Mouse (Mus musculus) gonadal fat pad, adult 2 months (tissue): ENCODE results near the gene Zfp454. TPM values are rescaled to one million over a fixed set of nuclear protein-coding genes. Genes with fewer than 3 reads are reported as not detected.

Experiments used
- DNase-seq: peaks from one replicate; pipeline ENCODE4 v3.0.0-alpha.2; 2012; ENCODE audit warnings: low read depth
- polyA plus RNA-seq: library from polyadenylated mRNA; depleted of rRNA; stranded (reverse); fragments of >200 nt; gene quantifications from 2 replicates; pipeline ENCODE4 v1.2.3, GENCODE M21; 2012; rRNA removed

Zfp454 gene
- polyA plus RNA-seq, 1 experiment = 1.0 TPM

DNA sequence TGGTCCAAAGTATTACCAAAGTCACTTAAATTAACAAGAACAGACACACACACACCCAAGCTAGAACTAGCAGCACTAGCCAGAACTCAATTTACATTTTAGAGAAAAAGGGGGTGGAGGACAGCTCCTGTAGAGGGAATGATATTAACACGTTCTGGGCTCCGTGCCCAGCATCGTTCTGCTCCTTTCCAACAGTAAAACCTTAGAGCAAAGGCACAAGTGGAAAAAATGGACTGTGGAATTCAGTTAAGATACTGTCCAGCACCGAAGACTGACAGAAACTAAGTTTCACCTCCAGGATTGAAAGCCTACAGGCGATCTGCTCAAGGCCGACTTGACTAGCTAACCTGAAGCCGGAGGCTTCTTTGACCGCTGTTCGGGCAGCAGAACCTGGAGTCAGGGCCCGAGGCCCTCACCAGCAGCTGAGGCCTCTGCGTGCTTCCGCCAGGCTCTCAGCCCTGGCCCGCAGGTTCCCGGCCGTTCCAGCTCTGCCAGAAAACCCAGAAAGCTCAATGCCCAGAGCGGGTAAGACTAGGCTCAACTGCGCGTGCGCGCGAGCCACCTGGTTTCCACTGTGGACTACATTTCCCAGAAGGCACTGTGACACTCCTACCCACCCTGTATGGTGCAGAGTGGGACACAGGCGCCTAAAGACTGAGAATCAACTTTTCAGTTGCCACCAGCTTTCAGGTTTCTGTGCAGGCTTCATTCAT lies 46.3 kb downstream of the Zfp454 start, which contains the start of gene Zfp879:
Gene Zfp879 (minus strand): TSS at position 530 of the 713 bp plus-strand sequence.
- no peak for DNase-seq

- no peak for DNase-seq
Measured at GRCm38 (mm10) chr11:50835727-50836126, 51.7 kb downstream of the Zfp454 start.

GRCm38 (mm10) chr11:50827010-50827953 lies 60.2 kb downstream of the Zfp454 start, which contains the start of gene Zfp354c:
Gene Zfp354c (minus strand): TSS chr11:50827724.
- DNase-seq = no peak

GRCm38 (mm10) chr11:50826214-50826613 lies 61.2 kb downstream of the Zfp454 start:
- DNase-seq = no peak

Other genes starting within 250 kb of the Zfp454 start
- gene Zfp354c, start 59.9 kb downstream of the Zfp454 start, polyA plus RNA-seq = 1.4 and 1.5 TPM in 2 replicates
- 0.47 and 0.51 TPM in 2 replicates for gene Zfp879, start 46.1 kb downstream of the Zfp454 start, polyA plus RNA-seq
- gene Grm6, start 37.0 kb downstream of the Zfp454 start, polyA plus RNA-seq = 0.05 and 0.06 TPM in 2 replicates
- gene Zfp2, start 28.5 kb upstream of the Zfp454 start, polyA plus RNA-seq = 2.3 and 2.6 TPM in 2 replicates
- gene Zfp354b, start 44.0 kb upstream of the Zfp454 start, polyA plus RNA-seq = 0.49 and 0.58 TPM in 2 replicates
- gene 4933414I15Rik, start 56.1 kb upstream of the Zfp454 start, polyA plus RNA-seq = 0.16 and 0.22 TPM in 2 replicates
- not detected in 2 replicates for gene Prop1, start 66.1 kb upstream of the Zfp454 start, polyA plus RNA-seq
- gene Olfr1378, start 78.9 kb upstream of the Zfp454 start, polyA plus RNA-seq = not detected in 2 replicates
- gene Olfr1377, start 94.3 kb upstream of the Zfp454 start, polyA plus RNA-seq = not detected in 2 replicates
- not detected in 2 replicates for gene Olfr51, start 115.9 kb upstream of the Zfp454 start, polyA plus RNA-seq
- not detected in 2 replicates for gene Olfr54, start 126.6 kb upstream of the Zfp454 start, polyA plus RNA-seq
- gene Olfr1375, start 160.5 kb upstream of the Zfp454 start, polyA plus RNA-seq = not detected in 2 replicates
- gene Zfp354a, start 171.6 kb upstream of the Zfp454 start, polyA plus RNA-seq = 2.3 and 3.0 TPM in 2 replicates